Mouse (Mus musculus) kidney, postnatal 36 days (tissue): ENCODE data around the gene Yif1a.

Experiments used
- DNase-seq, 2 experiments: peaks; one replicate each; pipeline ENCODE4 v3.0.0; 2021 to 2022; ENCODE audit warnings: mixed read lengths in 2 of 2

The Yif1a gene

GRCm38 (mm10) chr19:5124055-5124614, 35.8 kb downstream of the Yif1a start:
- no peak for DNase-seq

- DNase-seq: peak; percentile 7 to 22
Measured at GRCm38 (mm10) chr19:5129770-5130169, 41.4 kb downstream of the Yif1a start.

- DNase-seq: no peak
Measured at GRCm38 (mm10) chr19:5131237-5131636, 42.9 kb downstream of the Yif1a start.

GRCm38 (mm10) chr19:5139640-5140039, 51.3 kb downstream of the Yif1a start:
- peak; percentile 60 to 85 for DNase-seq
